Mouse (Mus musculus) retina, postnatal 1 day (tissue): Measurements from ENCODE around the gene Ak5.
A peak's percentile ranks its signal among the peaks of the same experiment; 100 is the strongest.

Experiments
- DNase-seq: peaks from one replicate; pipeline ENCODE4 v3.0.0-alpha.2; 2012

Gene Ak5

DNA sequence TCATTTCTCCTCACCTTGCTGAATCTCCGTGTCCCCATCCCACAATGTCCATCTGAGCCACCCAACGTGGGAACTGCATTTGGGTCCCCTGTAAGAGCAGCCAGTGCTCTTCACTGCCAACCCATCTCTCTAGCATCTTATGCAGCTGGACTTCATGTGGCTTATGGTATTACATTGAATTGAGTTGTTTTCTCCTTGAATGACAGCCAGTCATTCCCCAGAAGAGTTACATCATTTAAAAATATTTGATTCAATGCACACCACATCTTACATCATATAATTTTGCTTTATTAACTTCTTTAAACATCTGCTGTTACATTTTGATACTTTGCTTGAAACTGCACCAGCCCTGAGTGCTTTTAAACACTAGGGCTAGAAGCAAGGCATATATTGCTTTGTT lies 106.5 kb downstream of the Ak5 start:
- no peak for DNase-seq

DNA sequence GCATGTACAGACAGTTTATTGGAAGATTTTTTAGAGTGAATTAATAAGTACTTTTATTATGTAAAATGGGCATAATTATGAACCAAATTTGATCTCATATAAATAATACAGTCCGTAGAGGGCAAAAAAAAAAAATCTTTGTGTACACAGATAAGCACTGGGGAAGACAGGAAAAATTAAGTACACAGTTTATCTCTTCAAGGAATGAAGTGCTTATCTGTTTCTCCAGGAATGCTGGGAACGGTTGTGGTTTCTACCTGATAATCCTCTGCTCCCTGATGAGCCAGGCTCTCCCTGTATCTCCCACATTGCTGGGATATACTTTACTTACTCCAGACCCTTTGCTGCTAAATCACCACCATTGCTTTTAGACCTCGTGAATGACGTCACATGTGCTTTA lies 108.9 kb downstream of the Ak5 start:
- no peak for DNase-seq

DNA sequence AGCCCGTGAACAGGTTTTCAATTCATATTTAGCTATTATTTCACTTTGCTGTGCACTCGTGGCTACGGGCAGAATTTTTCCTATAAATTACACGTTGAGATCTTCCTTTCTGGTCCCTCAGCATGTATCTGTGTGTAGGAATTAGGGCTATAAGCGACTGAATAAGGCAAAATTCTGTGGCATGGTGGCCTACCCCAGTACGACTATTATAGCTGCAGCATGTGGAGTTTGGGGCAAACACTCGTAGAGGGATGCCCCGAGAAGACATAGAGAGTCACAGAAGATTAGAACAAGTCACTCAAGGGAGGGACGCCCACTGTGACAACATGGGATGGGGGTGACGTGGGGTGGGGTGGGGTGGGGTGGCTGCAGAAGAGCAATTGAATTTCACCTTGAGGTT lies 110.1 kb downstream of the Ak5 start:
- no peak for DNase-seq

DNA sequence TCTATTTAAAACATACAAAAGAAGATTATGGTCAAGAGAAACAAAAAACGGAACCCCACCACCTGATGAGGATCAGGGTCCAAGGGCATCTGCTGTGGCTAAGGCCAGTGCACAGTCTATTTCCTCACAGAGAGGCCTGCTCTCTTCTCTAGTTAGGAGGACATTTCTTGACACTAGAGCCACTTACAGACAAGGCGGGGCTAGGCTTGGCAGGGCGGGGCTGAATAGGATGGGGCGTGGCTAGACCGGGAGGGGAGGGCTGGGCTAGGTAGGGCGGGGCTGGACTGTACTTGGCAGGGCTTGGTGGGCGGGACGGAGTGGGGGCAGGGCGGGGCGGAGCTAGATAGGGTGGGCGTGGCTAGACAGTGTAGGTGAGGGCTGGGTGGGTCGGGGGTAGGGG lies 110.5 kb downstream of the Ak5 start:
- DNase-seq, result no peak

DNA sequence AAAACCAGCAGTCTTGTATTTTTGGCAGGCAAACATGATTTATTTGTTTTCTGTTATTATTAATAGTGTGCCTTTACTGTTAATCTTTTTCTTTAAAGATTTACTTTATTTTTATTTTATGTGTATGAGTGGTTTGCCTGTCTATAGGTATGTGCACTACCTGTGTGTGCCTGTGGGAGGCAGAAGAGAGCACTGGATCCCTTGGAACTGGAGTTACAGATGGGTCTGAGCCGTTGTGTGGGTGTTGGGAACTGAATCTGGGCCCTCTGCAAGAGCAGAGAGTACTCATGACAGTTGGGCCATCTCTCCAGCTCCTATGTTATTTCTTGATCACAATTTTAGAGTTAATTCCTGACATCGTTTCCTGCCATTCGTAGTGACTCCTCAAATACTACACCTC lies 111.2 kb downstream of the Ak5 start:
- DNase-seq, result no peak

DNA sequence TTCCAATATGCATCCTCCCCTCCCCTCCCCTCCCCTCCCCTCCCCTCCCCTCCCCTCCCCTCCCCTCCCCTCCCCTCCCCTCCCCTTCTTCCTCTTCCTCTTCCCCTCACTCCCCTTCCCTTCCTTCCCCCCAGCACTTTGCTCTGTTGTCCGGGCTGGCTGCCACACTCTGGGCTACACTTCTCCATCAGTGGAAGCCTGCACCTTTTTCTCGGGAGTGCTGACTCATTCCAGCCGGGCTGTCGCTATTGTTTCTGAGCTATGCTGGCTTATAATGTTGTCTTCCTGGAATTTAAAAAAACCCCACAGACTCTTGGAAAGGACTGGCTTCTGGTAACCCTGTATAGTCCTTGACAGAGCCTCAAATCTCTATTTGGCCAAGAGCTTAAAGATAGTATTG lies 111.7 kb downstream of the Ak5 start:
- DNase-seq, result no peak

DNA sequence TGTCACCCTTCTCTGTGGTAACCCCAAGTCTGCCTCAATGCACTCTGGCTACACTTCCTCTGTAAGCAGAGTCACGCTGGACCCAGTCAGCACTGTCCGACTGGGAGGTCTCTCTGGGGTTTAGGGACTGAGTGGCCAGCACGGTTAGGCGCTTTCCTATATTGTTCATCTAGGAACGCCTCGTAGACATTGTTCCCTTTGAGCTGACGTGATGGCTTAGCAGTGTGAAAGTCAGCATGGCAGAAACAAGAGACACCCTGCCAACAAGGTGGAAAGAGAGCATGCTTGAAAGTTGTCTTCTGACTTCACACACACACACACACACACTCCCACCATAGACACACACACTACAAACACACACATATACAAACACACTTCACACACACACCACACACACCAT lies 112.9 kb downstream of the Ak5 start:
- DNase-seq, result no peak

DNA sequence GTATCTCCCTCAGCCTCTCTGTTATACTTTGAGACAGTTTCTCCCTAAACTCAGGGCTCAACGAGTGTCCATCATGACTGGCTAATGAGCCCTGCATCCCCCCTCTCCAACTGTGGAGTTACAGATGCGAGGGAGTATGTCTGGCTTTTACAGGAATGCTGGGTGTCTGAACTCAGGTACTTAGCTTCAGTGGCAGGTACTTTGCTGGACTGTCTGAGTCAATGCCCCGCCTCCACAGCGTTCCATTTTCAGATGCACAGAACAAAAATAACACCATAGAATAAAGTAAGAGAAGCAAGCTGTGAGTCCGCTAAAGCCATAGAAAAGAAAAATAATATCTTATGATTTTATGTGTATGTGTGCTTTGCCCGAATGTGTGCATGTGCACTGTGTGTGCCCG lies 113.8 kb downstream of the Ak5 start:
- DNase-seq, result no peak

DNA sequence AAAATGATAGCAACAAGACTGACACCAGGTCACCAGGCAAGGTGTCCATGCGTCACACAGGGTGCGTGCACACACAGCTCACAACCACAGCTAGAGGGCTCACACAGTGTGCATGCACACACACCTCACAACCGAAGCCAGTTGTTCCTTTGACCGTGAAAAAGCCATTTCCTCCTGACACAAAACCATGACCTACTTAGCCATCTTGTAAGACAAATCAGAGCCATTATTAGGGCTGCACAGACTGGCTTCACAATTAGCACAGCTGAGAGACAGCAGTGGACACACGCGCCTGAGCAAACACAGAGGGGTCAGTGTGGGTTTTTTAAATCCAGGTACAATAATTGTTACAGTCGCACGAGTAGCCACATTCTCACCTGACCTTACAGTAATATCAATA lies 115.5 kb downstream of the Ak5 start:
- DNase-seq, result peak; percentile 75

DNA sequence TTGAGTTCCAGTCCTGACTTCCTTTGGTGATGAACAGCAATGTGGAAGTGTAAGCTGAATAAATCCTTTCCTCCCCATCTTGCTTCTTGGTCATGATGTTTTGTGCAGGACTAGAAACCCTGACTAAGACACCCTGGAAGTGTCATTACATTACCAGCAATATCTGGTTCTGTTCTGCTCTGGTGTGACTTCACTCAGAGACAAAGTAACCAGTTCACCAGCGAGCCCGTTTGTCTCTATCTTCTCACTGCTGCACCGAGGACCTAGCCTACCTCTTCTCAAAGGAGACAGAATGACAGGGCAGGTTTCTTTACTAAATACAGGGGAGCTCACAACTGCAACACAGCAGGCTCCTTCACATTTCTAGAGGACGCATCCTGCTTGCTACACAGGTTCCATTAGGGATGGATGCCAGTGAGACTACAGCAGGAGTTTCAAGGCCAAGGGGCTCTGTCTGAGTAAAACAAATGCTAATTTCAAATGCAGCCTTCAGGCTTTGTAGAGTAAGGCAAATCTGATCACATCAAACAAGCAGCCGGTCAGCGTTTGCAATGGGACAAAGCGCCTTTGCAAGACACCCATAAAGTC lies 117.5 kb downstream of the Ak5 start:
- no peak for DNase-seq

DNA sequence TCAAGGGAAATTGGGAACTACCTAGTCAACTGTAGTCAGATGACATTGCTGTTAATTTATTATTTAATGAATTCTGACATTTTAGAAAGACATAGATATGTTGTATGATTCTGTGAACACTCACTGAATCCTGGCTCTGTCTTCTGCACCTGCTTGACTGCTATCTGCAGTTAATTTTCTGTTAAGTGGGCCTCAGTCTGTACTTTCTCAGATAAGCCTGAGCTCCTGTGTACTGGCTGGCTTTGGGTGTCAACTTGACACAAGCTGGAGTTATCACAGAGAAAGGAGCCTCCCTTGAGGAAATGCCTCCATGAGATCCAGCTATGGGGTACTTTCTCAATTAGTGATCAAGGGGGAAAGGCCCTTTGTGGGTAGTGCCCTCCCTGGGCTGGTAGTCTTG lies 118.1 kb downstream of the Ak5 start:
- no peak for DNase-seq

DNA sequence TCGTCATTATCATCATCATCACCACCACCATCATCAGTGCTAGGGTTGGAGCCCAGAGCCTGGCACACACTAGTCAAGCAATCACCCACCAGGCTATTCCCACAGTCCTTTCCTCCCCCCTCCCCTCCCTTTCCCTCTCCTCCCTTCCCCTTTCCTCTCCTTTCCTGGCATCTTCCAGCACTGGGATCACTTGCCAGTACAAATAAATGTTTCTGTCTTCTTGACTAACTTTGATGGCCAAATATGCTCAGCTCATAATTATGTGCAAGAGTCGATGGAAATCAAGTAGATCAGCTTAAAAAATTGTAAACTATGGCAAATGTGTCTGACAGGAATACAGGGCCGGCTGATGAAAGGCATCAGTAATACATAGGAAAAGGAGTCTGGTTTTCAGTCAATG lies 123.2 kb downstream of the Ak5 start:
- no peak for DNase-seq

DNA sequence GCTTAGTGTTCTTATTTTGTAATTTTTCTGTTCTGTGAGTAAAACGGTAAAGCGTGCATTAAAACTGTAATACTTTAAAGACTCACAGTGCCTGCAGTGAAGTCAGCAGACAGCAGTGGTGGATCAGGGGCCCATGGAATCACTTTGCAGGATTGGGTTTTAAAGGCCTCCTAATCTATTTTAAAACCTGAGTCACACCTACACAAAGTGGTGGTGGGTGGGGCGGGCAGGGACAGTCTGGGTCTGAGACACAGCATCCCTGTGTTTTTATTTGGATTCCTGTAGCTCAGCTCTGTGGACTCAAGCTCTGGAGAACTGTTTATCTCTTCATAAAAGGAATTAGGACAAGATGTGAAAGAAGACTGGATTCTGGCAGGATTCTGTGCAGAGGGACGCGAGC lies 125.9 kb downstream of the Ak5 start:
- DNase-seq, result no peak

DNA sequence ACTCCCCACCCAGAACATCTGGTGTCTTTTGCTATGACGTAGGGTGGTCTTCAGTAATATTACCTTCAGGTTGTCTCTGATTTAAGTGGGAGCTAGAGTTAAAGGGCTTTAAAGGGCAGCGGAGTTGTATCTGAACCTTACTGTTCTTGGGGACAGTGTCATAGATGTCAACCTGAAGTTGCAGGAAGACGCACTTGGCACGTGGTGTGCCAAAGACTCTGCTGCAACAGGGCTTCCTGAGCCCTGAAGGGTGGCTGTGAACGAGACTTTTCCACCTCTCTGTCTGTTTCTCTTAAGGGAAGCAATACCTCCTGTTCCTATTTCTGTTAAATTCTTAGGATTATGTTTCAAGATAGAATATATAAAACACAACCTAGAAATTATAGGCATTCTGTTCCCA lies 137.8 kb downstream of the Ak5 start:
- DNase-seq, result no peak

DNA sequence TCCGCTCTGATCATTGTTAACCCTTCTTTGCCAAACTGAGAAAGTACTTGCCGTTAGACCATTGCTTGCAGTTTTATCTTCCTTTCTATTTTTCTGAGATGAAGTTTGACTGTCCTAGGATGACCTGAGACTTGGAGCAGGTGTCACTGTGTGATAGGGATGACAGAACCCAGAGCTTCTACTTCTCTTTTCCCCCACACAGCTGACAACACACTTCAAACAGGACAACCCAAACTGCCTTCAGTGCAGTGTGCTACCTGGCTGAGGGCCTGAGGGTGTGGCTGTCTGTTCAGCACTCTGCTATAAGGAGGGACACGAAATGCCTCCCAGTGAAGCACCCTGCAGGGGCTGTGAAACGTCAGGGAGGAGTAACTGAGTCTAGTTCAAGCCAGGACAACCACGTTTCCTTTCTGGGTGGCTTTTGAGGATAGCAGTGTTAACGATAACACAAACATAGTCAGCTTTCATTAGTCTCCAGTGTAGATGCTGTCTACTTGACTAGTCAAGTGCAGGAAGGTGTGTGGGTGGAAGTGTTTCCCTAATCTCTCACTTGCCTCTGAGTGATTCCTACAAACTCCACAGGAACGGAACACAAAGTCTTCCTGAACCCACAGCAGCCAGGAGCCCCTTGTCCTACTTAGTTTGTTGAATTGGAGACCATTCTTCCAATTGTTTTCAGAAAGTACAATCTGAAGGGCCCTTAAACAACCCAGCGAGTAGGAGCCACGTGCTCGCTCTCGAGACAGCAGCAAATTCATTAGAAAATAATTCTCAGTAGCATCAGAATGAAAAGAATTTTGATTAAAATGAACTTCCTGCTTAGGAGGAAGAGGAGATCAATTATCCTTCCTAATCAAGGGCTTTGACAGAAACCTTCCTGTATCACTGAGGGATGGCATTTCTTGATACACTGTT lies 138.8 kb downstream of the Ak5 start:
- DNase-seq, result no peak

DNA sequence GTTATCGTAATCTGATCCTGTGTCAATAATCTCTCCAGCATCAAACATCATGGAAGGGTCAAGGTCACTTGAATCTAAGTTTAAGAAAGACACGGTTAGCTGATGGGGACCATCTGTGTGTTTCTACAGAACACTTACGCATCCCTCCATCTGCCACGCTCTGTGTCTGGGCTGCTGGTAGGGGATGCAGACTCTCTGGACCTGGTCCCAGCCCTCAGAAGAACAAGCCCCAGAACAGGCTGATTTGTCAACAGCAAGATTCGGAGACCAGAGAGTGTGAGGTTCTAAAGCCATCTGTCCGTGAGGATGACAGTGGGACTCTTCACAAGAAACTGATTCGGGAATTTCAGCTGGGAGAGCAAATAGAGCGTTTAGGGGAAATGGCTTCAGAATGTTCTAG lies 141.4 kb downstream of the Ak5 start:
- DNase-seq, result no peak

DNA sequence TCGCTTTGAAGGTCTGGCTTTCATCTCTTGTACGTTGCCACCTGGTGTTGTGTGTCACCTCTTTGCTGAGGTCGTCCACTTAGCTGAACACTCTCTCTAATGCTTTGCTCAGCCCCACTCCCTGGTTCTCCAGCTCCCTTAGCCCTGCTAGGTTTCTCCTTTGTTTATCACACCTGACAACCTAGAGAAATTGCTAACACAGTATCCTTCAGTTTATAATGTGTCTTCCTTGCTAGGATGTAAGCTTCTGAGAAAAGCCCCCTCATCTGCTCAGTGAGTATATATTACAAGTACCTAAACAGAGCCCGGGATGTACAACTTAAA lies 144.9 kb downstream of the Ak5 start:
- DNase-seq, result no peak

DNA sequence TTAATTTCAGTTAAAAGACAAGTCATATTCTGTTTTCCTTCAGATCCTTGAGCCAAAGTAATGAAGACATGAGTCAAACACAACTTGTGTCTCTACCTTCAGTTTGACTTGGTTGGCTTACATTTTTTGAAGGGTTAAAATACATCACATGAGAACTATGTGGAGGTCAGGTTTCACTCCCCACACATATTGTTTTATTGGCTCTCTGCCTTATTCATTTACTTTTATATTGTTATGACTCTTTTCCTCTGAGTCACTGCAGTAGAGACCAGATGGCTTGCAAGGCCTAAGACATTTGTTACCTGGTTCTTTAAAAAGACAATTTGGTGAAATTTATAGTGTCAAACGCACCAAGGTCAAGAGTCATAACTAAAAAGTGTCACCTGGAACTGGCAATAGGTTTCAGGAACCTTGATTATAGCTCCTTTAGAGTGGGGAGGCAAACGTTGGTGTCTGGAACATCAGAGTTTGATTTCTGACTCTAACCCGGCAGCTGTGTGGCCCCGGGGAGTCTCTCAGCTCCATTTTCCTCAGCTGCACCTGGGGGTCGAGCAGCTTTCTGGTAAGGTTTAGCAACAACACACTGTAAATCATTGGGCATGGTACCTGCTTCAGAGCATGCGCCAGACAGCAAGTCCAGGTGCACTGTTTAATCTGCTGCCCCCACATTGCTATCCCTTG lies 145.4 kb downstream of the Ak5 start:
- DNase-seq, result no peak

DNA sequence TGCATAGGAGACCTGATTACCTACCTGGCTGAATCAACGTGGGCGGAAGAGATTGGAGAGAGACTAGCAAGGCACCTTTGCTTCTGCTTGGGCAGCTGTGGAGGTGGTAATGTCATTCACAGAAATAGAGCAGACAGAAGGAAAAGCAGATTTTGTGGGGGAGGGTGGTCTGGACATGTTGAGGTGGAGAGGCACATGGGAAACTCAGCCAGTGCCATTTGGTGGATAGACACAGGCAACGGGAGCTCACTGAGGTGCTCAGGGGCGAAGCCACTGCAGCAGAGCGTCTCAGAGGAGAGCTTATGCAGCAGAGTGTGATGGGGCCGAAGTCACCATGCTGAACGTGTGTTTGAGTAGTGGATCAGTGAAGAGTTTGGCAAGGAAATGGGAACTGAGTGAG lies 147.1 kb downstream of the Ak5 start:
- no peak for DNase-seq

DNA sequence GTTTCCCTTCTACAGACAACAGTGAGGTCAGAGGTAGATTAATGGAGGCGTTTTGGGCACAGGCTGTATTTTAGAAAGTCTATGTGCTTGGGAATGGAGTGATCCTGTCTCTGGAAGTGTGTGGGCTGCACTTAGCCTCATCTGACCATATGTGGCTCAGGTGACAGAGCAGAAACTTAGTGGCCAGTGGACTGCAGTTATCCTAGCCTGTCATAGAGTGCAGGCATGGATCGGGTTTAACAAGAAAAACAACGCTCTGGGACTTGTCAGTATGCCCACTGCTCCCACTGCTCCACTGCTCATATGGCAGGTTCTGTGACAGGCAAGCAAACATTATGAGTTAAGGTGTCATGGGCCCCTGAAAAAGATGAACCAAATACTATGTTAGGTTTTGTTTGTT lies 148.1 kb downstream of the Ak5 start:
- DNase-seq, result no peak

DNA sequence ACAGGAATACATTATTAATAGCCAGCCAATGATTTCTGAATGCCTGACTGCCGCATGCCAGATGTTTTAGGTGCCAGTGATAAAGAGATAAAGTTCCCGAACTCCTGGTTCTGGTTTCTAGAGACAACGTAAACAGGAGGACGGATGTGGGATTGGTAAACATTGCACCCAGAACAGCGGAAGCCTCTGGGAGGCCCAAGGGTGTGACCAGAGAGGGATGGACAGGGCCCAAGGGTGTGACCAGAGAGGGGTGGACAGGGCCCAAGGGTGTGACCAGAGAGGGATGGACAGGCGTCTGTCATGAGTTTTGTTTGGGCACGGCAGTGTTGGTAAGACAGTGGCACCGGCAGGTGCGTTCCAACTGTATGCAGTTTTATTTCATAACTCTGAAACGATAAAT lies 148.6 kb downstream of the Ak5 start:
- no peak for DNase-seq

DNA sequence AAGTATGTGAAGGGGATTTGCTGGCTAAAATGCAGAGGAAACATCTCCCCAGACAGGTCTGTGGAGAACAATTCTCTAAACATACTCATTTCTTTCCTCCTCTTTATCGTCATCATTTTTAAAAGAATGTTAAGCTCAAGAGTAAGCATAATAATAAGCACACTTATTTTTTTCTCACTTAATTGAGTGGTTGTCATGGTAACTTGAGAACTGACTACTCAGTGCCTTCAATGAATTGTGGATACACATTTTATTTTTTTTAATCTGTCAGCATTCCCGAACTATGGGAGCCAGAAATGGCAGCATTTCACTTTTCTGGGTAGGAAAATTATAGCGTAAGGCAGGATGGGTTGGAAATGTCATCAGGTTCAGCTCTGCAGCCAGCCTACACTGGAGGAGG lies 151.6 kb downstream of the Ak5 start:
- no peak for DNase-seq

DNA sequence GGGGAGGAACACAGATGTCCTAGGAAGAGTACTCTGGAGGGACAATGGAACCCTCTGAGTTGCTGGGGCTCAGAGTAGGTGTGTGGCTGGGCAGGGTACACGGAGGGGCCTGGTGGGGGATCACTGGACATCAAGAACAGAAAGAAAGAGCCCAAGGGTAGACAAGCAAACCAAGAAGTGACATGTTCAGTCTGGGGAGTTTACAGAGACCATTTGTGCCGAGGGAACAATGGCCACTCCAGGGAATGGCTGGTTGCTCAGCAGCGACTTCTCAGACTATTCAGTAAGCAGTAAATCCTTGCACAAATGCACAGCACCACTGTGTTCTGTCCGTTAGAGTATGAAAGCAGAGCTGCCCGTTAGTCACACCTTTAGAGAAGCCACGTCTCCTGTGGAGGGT lies 152.2 kb downstream of the Ak5 start:
- no peak for DNase-seq

DNA sequence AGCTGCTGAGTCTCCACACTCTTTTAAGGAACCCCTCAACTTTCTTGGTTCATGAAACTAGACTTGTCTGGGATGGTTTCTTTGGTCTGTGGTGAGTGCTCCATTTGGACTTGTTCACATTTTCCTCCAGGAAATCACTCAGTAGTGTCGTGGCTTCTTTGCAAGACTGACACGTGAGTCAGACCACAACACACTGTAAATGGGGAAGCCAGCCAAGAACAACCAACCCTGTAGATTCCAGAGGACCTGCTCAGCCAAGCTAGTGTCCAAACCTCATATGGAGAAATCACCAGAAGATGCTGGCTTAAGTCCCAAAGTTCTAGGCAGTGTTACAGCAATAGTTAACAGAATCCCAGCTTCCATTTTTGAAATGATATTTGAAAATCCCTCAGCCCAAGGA lies 155.6 kb downstream of the Ak5 start:
- DNase-seq, result no peak

DNA sequence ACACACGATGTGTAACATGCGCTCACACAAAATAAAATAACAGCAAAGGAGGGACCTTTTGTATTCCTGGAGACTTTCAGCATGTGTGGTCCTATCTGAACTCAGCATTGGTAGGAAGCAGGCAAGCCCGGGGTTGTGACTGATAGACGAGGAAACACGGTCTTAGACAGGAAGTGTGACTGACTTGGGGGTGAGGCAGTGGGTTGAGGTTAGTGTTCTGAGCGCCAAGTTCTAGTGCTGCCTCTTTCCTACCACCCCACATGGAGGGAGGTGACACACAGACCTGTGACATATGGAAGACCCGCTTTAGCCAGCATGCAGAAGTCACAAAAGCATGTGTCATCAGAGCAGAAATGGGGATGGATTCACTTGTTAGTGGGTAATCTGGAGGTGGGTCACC lies 158.9 kb downstream of the Ak5 start:
- no peak for DNase-seq
